Mouse (Mus musculus): ENCODE data around the gene Fgf14. TPM values are rescaled to one million over a fixed set of nuclear protein-coding genes. Genes with fewer than 3 reads are reported as not detected.
"Not testable (repeated sequence)": the region's sequence is repeated elsewhere in the genome, so short reads cannot be mapped to it uniquely, and the experiment has no call there.

Gene Fgf14
- total RNA-seq (2021): 1 to 10 TPM; 1.5 to 2.1 TPM

DNA sequence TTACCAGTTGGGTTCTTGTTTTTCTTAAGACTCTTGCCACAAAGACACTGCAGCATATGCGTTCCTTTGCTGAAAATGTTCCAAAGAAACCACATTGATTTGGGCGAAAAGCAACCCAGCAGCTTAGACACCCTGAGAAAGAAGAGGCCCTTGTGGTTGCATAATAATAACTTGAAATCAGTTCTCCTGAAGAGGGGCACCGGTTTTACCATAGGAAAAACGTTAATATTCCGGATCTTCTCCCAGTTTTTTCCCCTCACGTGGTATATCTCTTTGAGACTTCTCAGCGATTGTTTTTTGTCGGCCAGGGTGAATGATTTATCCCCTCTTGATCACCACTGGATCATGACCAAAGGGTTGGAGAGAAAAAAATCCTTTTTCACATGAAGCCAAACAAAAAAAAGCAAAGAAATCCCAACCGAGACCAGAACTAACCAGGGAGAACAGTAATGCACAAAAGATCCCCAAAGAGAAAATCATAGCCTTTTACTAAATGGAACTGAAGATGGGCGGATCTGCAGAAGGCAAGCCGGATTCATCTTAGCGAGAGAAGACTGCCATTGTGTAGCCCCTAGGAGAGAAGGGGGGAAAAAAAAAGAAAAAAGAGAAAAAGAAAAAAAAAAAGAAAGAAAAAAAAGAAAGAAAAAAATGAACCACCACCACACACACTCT is at the start of gene Fgf14:
TSS of gene Fgf14 (minus strand) at position 622 of the 672 bp plus-strand sequence.
- DNase-seq: no peak

DNA sequence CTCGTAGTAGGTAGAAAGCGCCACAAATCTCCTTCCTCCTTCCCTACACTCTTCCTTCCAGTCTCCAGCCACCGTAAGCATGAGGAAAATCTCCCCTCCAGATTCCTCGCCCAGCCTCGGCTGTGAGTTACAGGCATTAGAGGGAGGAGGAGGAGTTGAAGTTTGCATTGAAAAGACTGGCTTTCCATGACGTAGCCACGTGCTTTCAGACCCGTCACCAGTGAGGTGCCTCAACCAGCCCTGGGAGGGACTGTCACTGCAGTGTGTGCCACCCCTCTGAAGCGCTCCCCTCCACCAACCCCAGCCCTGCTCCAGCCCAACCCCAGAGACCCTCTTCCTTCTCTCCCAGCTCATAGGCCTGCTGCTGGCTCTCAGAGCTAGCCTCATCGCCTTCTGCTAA is 452 bp upstream of the Fgf14 start:
- DNase-seq: peak; percentile 13

DNA sequence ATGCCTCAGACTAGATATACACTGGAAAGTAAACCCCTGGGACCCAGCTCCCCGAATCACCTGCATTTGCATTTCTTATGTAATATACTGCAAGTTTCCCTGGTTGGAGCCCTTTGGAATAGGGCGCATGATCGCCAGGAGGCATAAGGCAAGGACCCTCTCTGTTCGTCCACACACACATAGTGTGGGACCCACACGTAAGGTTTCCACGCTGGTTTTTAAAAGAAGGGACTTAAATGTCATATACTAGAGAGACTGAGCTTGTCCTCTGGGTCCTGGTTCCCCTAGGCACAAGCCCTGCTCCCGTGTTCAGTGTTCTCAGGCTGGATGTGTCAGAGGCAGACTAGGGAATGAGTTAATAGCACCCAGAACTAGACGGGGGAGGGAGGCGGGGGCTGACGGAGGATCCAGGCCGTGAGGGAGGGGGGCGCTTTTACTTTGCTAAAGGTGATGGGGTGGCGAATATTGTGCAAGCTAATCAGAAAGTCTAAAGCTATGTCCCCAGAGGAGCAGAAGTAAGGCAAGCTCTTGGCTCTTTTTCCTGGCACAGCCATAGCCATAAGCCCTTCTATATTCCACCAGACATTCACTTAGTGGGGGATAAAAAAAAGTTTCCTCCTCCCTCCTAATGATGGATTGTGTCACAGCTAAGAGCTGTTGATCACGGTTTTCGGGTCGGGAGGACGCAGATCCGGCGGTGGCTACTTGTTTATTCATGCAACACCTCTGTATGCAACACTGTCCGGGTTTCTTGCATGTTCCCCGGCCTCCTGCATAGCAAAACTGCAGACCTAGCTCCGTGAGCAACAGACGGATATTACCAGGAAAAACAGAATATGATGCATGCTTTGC is 1.0 kb downstream of the Fgf14 start:
- DNase-seq: no peak

DNA sequence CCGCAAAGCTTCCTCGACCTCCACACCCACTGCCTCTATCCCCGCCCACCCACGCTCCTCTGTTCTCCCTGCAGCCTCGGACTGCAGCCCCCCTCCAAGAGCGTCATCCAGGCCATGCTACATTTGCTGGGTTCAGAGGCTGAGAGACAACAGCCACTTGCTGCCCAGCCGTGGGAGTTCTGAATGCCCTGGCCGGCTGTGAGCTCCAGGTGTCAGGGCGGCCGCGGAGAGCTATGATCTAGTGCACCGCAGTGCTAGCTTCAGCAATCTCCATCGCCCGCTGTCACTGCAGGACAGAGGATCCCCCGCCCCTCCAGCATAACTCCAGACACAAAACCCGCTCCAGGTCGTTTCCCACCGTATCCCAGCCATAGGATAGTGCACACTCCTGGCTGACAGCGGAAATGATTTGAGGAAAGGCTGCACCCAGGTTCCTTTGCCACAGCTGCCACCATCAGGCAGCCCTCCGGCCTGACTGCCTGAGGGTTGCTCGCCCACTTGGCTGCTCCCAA is 1.7 kb downstream of the Fgf14 start:
- peak; percentile 10 for DNase-seq

DNA sequence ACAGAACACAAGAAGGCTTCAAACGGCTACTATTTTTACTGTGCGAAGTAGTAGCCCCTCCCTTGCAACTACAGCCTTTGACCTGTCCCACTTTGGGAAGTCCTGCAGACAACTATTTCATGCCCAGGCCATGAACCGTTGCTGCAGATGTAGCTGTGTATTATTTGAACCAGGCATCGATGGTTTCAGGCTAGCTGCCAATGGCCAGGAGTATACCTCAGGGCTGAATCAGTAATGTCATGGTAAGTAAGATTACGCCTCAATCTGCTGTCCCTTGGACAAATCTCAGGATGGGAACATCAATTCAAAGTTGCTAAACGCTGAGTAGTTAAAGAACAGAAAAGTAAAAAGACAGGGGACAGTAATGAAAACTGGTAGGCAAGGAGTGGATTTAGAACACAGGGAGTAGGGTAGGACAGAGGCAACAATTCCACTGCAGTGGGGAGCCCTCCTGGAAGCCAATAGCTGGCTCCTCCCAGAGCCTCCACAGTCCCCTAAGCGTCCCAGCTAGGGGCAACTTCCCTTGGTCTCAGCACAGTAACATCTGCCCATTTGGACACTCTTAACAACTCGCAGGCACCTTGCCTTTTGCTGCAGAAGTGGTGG is 2.3 kb downstream of the Fgf14 start:
- DNase-seq: no peak

DNA sequence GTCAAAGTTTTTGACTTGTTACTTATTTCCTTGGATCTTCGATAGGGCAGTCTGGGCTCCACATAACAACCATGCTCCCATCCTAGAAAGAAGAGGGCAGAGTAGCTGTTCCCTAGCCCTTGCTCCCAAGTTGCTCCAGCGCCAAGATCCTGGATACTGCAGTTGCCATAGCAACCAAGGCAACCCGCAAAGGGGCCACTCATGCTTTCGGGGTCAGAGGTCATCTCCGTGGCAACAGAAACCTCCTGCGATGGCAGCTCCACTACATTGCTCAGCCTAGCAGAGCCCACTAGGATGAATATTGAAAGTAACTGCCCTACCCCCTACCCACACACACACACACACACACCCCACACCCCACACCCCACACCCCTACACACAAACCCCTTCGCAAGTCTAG is 7.2 kb downstream of the Fgf14 start:
- no peak for DNase-seq

DNA sequence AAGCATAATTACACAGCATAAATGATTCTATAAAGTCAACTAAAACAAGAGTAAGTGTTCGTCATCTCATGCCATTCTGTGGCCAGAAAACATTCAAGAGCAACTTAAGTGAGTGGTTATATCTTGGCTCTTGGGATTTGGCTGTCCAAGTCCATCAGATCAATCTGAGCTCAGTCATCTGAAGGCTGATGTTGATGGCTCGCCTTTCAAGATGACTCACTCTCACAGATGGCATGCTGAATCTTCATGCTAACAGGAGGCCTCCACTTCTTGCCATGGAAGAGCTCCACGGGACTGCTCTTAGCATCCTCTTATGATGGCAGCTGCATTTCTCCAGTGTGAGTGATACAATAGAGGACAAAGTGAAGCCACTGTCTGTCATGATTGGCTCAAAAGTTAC is 34.1 kb downstream of the Fgf14 start:
- no peak for DNase-seq

DNA sequence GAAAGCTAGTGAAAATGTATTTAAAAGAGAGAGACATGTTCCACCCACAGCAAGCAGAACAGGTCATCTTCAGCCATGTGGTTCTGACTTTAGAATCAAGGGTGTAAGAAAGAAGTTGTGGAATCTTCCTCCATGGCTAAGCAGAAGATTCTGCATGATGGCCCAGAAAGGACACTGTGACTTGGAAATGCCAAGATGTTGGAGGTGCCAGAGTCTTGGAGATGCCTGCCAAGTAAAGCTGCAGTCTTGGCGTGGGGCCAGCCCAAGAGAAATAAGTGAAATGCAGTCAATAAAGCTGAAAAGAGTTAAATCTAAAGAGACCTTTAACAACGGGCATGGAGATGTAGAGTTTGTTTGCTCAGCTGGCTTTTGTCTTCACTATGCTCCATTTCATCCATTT is 42.0 kb downstream of the Fgf14 start:
- peak; percentile 6 for DNase-seq

DNA sequence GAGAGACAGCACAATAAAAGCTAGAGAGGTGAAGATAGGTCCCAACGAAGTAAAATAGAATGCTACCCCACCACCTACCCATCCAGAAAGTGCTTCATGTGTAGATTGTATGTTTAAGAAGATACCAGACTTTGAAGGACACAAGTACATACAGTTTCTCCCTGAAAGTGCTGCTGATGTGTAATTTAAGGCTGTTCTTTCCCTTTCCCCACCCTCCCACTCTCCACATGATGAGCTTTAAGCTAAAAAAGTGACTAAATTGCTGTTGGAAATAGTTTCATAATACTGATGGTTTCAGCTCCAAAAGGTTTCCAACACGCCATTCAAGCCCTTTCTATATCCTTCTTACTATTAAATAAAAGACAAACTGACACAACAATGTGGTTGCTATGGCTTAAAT is 63.5 kb downstream of the Fgf14 start:
- no peak for DNase-seq

DNA sequence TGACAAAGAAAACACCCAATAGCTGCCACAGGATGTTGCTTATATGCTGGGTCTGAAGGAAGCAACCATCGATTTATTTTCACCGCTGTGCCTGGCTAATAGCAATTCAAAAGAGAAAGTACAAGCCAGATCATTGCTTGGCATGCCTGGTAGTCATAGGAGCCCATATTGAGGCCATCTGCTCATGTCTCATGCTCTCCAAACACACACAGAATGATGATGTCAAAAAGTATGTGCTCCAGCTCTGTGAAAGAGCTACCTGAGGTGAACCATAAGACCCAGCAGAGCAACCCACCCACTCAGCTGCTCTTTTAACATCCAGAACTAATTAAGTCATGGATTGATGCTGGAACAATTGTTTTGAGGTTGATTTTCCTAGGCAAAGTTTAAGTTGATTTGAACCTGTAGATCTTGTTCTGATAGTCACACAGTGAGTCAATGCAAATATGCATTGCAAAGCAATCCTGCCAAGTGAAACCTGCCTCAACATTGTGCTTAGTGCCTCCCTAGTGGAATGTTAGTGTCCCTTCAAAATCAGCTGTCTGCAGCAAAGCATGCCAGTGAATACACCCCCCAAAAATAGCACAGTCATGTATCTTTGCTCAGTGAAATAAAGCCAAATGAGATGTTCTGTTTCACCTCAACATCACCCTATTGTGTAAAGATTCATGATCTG is 70.8 kb downstream of the Fgf14 start:
- no peak for DNase-seq

DNA sequence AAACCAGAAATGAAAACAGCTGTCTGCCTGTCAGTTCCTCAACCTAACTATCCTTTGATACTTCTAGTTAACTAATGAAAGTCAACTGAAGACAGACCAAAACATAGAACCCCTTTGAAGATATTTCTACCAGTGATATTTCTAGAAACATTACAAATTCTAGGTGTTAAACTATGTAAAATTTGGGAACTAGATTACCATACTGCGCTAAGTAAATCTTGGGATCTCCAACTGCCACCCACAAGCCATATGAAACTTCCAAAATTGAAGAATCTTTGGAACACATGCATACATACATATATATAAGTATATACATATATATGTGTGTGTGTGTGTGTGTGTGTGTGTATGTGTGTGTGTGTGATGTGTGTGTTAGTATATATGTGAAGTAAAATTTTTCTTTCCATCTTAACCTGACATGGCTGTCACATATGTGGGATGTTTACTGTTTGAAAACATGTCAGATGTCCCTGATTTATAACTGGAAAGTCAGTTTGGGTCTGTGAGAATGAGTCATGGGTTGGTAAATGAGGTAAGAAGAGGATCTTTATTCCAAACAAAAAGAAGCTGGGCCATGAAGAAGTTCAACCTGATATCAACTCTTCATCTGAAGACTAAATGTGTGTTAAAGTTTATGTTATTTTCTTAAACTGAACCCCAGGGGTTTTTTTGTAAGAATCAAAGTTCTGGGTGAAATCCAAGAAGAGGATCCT is 71.7 kb downstream of the Fgf14 start:
- no peak for DNase-seq

DNA sequence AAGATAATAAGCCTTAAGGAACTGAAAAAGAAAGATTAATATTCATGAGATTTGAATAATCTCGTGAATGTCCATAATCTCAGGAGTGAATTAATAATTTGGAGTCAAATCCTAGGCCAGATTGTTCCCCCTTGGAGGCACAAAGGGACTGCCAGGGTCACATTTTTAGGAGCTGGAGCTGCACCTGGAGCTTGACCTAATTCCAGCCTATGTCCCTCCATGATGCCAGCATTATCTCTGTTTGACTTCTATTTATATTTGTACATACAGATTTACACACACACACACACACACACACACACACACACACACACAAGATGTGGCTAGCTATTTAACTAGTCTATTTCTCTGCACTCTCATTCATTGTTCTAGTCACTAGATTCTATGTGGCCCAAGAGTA is 100.4 kb downstream of the Fgf14 start:
- no peak for DNase-seq

DNA sequence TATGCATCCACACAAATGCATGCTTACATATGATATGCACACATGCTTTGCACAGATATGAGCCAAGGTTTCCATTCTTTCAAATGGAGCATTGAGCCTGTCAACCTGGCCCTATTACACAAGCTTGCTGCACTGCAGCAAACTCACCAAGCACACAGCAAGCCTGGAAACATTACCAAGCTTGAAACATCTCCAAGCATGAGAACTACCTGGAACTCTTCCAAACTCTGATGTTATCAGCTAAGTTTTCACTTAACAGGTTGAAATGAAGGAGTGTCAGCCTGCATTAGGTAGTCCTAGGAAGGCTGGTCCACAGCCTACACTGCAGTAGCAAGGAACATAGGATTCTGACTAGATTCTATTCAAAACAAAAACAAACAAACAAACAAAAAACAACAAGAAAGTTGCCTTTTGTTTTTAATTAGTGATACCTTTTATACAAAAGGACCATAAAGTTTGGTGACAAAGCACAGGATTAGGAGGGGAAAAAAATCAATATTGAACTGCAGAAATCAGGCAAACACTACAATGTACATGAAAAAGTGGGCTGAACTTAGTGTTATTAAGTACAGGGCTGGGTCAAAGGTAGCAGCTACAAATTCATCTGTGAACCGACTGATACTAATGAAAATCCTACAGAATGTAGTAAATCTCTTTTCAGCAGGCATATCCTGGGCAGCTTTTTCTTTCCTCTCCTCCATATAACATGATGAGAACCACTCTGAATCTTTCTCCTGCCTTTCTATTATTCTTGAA is 101.6 kb downstream of the Fgf14 start:
- peak; percentile 5 for DNase-seq

DNA sequence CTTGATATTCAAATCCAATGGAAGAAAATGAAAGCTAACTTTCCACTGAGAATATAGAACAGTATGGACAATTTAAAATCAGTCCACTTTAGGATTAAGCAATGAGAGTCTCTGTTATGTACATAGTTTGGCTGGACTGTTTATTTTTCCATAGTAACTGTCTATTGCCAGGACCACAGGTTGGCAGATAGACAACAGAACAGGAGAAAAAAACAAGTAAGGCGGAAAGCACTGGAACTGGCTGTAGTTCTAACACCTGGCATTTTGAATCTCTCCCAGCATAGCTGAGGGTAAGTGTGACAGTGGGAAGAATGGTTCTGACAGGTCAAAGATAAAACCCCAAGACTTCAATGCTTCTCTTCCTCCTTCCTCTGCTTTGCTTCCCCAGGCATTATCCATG is 110.5 kb downstream of the Fgf14 start:
- peak; percentile 9 for DNase-seq

DNA sequence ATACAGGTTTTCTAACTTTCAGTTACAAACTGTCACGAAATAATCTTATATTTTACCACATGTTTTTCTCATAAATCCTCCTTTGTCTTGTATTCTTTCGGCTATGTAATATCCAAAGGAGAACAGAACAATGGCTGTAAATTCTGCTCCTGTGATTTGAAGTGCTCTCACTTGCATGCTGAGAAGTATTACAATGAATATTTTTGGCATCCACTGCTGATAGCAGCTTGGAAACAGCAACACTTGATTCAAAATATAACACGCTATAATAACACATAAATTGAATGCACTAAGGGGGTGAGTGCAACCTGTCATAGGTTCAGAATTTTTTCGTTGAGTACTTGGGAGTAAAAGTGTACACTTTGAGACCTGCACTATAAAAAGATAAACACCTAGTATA is 115.4 kb downstream of the Fgf14 start:
- DNase-seq: no peak

DNA sequence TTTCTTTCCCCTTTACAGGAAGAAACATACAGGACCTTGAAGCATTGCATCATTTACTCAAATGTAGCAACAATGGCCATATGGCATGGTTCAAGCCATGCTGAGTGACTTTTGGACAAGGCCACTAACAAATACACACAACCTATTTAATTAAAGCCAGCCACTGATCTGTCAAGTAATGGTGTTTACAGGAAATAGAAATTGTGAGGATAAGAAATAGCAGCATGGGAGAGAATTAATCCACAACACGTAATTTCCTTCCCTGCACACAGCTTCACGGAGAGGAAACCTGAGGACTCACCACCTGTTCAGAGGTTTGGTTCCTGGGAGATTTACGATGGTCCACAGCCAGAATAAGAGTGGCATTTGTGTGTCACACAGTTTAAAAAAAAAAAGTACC is 140.8 kb downstream of the Fgf14 start:
- no peak for DNase-seq

DNA sequence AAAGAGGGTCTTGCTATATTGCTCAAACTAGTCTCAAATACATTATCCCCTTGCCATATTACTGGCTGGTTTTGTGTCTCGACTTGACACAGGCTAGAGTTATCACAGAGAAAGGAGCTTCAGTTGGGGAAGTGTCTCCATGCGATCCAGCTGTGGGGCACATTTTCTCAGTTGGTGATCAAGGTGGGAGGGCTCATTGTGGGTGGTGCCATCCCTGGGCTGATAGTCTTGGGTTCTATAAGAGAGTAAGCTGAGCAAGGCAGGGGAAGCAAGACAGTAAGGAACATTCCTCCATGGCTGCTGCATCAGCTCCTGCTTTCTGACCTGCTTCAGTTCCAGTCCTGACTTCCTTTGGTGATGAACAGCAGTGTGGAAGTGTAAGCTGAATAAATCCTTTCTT is 141.6 kb downstream of the Fgf14 start:
- DNase-seq: not testable (repeated sequence)

DNA sequence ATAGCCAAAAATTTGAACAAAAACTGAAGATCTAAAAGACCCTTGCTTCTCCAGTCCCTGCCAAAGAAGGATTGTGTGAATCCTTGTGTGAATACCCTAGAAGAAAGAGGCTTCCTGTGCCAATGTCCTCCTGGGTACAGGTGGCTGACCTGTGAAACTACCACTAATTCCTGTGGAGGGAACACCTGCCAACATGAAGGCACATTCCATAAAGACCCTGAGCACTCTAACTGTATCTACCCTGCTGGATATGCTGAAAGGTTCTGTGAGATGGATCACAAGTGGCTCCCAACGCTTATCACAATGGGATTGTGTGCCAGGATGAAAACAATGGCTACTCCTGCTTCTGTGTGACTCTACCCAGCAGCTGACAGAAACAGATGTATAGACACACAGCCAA is 144.9 kb downstream of the Fgf14 start:
- DNase-seq: no peak

DNA sequence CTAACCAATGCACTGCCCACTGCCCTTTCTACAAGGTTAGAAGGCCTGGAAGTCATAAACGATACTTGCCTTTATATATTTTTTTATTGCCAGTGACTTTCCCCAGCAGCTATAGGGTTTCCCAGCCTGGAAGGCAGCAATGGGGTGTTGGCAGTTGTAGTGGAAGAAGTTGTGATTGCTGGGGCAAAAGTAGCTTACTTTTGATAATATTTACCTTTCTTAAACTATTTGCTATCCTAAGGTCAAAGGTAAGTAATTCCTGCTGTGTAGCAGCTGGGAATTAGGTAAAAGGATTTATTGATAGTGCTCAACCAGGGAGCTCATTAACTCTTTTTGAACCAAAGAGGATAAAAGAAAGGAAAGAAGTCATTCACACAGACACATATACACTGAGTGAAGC is 164.9 kb downstream of the Fgf14 start:
- DNase-seq: no peak

DNA sequence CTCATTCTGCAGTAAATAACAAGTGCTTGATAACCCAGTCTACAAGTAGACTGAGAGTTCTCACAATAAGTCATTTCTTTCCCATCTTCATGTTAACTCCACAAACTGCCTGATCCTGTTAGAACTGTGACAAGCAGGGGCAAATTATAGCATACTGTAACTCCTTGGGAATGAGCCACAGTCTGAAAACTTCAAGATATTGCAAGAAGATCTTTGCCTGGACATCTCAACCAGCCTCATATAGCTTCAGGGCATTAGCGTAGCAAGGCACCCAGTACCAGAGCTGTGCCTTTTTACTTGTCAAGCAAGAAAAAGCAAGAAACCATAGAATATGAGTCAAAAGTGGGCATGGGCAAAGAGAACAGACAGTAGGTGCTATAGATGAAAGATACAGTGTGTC is 188.0 kb downstream of the Fgf14 start:
- DNase-seq: no peak

DNA sequence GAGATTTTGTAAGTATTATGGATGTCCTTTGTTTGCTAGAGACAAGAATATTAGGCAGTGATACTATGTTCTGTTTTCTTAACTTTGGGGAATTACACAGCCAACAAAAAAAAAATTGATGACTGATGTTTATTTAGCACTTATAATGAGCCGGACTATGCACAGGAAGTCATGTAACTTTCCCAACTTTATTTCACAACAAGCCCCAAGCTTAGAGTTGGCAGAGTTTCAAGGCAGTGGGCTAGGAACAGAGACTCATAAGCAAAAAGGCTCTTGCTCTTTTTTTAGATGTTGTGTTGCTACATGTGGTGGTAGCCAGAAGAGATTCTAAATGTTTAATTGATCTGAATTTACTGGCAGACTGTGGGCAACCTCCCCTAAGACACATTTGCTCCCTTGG is 191.7 kb downstream of the Fgf14 start:
- DNase-seq: no peak

Measured in heart, postnatal 4 days (tissue).